Mouse (Mus musculus): ENCODE results near the gene Rnf114. TPM values are rescaled to one million over a fixed set of nuclear protein-coding genes. Genes with fewer than 3 reads are reported as not detected.

Gene Rnf114
- polyA plus RNA-seq, 1 experiment from 2014 or later = 98.7 TPM

DNA sequence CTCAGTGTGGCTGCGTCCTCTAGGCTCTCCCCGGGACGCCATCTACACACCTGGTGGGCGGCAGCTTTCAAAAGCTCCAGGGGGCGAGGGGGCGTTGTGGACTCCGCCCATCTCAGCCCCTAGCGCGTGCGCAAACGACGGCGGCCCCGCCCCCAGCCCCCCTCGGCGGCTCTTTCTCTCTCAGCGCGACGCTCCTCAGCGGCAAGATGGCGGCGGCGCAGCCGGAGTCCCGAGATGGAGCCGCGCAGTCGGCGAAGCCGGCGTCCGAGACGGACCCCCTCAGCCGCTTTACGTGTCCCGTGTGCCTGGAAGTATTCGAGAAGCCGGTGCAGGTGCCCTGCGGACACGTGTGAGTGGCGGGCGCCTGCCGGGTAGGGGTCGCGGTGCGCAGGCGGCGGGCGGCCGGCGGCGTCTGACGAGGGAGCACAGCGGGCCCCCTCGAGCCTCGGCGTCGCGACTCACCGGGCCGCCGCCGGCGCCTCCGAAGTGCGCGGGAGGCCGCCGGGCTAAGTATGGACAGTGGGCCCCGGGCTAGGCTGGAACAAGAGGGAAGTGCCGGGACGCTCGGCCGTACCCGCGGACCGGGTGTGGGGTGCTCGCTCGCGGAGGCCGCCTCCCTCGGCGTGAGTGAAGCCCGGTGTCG, 10.9 kb downstream of the Rnf114 start:
- WGBS = under 1% methylated on average over 85 of the region's 85 CpGs
- H3K4me1 ChIP-seq (ENCODE audit: insufficient read depth) = peaks cover 16% of the 10 kb centered on the region
- H3K4me3 ChIP-seq (ENCODE audit: low read depth, low read length) = peak overlapping the region; percentile 99
- ATAC-seq (ENCODE audit: insufficient read depth) = peak; percentile 85
- peak overlapping the region; percentile 79 for H3K4me2 ChIP-seq
- H3K27me3 ChIP-seq (ENCODE audit: insufficient read depth, low read length) = no peaks in the 10 kb centered on the region
- peak overlapping the region; percentile 75 for H3K27ac ChIP-seq (ENCODE audit: low read depth)
- TF ChIP-seq CTCF (IDR thresholded peaks at IDR 0.05; ENCODE audit: low read depth) = 0 out of 2 replicates have a peak, but pooled peaks have one; percentile 0
- peaks cover 36% of the 10 kb centered on the region for H3K36me3 ChIP-seq (ENCODE audit: insufficient read depth)
- no peaks in the 10 kb centered on the region for H3K9me3 ChIP-seq (ENCODE audit: low read depth, low read length)
- peak overlapping the region; percentile 90 for H3K9ac ChIP-seq
- peak; percentile 91 for DNase-seq

- Histone ChIP-seq H3K27me3 (ENCODE audit: insufficient read depth, low read length) (no peaks in the 10 kb centered on the region), H3K36me3 (ENCODE audit: insufficient read depth) (peaks cover 41% of the 10 kb centered on the region), H3K4me3 (ENCODE audit: low read depth, low read length) (peak overlapping the region; percentile 99), H3K4me2 (peak overlapping the region; percentile 79), H3K27ac (ENCODE audit: low read depth) (peak overlapping the region; percentile 75), H3K9ac (peak overlapping the region; percentile 90), H3K9me3 (ENCODE audit: low read depth, low read length) (no peaks in the 10 kb centered on the region), H3K4me1 (ENCODE audit: insufficient read depth) (peaks cover 16% of the 10 kb centered on the region)
- WGBS = under 1% methylated on average over 32 of the region's 32 CpGs
- ATAC-seq (ENCODE audit: insufficient read depth) (peak; percentile 25; the same call in 1 of the 2 replicates), DNase-seq (peak; percentile 56)
- no peak for TF ChIP-seq CTCF (IDR thresholded peaks at IDR 0.05; ENCODE audit: low read depth)
These were observed 11.5 kb downstream of the Rnf114 start for GRCm38 (mm10) chr2:167503896-167504349.

- Histone ChIP-seq H3K36me3 (ENCODE audit: insufficient read depth) (peaks cover 51% of the 10 kb centered on the region), H3K27me3 (ENCODE audit: insufficient read depth, low read length) (no peaks in the 10 kb centered on the region), H3K9me3 (ENCODE audit: low read depth, low read length) (no peaks in the 10 kb centered on the region), H3K4me2 (peak overlapping the region; percentile 79), H3K27ac (ENCODE audit: low read depth) (no peak overlapping the region), H3K4me3 (ENCODE audit: low read depth, low read length) (0 out of 2 replicates have a peak overlapping the region, but pooled peaks have one; percentile 99), H3K4me1 (ENCODE audit: insufficient read depth) (peaks cover 16% of the 10 kb centered on the region), H3K9ac (0 out of 2 replicates have a peak overlapping the region, but pooled peaks have one; percentile 90)
- TF ChIP-seq CTCF (IDR thresholded peaks at IDR 0.05; ENCODE audit: low read depth) = no peak
- WGBS = 65% methylated on average over 3 of the region's 3 CpGs
- no peak for ATAC-seq (ENCODE audit: insufficient read depth)
- DNase-seq = peak; percentile 44
These were observed 12.7 kb downstream of the Rnf114 start for GRCm38 (mm10) chr2:167505127-167505526.

- no peak for ATAC-seq (ENCODE audit: insufficient read depth)
- Histone ChIP-seq H3K4me1 (ENCODE audit: insufficient read depth) (peaks cover 16% of the 10 kb centered on the region), H3K27ac (ENCODE audit: low read depth) (no peak overlapping the region), H3K27me3 (ENCODE audit: insufficient read depth, low read length) (no peaks in the 10 kb centered on the region), H3K36me3 (ENCODE audit: insufficient read depth) (peaks cover 67% of the 10 kb centered on the region), H3K9ac (no peak overlapping the region), H3K4me3 (ENCODE audit: low read depth, low read length) (no peak overlapping the region), H3K9me3 (ENCODE audit: low read depth, low read length) (no peaks in the 10 kb centered on the region), H3K4me2 (no peak overlapping the region)
- no peak for DNase-seq
- 83% methylated on average over 10 of the region's 10 CpGs for WGBS
- TF ChIP-seq CTCF (IDR thresholded peaks at IDR 0.05; ENCODE audit: low read depth) = no peak
These were observed 14.3 kb downstream of the Rnf114 start for GRCm38 (mm10) chr2:167506546-167507260.

DNA sequence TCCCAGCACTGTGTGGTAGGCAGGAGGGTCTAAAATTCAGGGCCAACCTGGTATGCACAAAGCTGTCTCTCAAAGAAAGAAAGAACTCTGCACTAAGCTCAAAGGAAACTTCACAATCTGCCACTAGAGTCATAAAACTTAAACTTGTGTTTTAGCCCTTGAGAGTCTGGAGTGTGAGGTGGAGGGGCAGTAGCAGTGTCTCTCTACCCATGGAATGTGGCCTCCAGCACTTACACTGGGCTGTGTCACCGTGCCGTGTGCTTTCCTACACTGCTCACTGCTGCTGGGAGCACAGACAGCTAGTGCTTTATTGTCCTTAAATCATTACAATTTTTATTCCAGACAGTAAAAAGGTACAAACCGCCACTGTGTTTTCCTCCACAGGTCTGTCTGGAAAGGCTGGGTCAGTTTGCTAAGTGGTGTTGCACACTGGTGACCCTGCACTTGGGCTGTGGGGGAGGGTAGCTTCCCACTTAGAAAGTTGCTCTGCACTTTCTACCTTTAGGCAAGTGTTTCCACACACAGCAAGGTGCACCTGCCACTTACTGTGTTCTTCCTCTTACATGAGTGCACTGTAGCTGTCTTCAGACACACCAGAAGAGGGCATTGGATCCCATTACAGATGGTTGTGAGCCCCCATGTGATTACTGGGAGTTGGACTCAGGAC, 15.4 kb downstream of the Rnf114 start:
- no peaks in the 10 kb centered on the region for H3K9me3 ChIP-seq (ENCODE audit: low read depth, low read length)
- no peak overlapping the region for H3K4me3 ChIP-seq (ENCODE audit: low read depth, low read length)
- peaks cover 78% of the 10 kb centered on the region for H3K36me3 ChIP-seq (ENCODE audit: insufficient read depth)
- no peaks in the 10 kb centered on the region for H3K27me3 ChIP-seq (ENCODE audit: insufficient read depth, low read length)
- H3K9ac ChIP-seq = no peak overlapping the region
- WGBS = 77% methylated on average over 3 of the region's 3 CpGs
- no peak for ATAC-seq (ENCODE audit: insufficient read depth)
- peaks cover 12% of the 10 kb centered on the region for H3K4me1 ChIP-seq (ENCODE audit: insufficient read depth)
- no peak for TF ChIP-seq CTCF (IDR thresholded peaks at IDR 0.05; ENCODE audit: low read depth)
- H3K4me2 ChIP-seq = no peak overlapping the region
- DNase-seq = no peak
- H3K27ac ChIP-seq (ENCODE audit: low read depth) = no peak overlapping the region

DNA sequence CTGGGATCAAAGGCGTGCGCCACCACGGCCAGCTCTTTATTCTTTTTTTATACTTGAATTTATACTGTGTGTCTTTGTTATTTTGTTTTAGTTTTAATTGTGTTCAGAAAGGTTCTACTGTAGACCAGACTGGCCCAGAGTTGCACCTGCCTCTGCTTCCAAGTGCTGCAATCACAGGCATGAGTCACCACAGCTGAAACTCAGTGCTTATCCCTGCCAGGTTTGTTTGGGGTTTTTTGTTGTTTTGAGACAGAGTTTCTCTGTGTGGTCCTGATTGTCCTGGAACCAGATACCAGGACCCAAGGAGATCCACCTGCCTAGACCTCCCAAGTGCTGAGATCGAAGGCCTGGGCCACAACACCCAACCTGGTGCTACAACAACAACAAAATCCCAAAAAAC, 16.1 kb downstream of the Rnf114 start:
- Histone ChIP-seq H3K4me1 (ENCODE audit: insufficient read depth) (peaks cover 11% of the 10 kb centered on the region), H3K4me3 (ENCODE audit: low read depth, low read length) (no peak overlapping the region), H3K9me3 (ENCODE audit: low read depth, low read length) (no peaks in the 10 kb centered on the region), H3K27me3 (ENCODE audit: insufficient read depth, low read length) (no peaks in the 10 kb centered on the region), H3K9ac (no peak overlapping the region), H3K4me2 (no peak overlapping the region), H3K36me3 (ENCODE audit: insufficient read depth) (peaks cover 86% of the 10 kb centered on the region), H3K27ac (ENCODE audit: low read depth) (no peak overlapping the region)
- no peak for TF ChIP-seq CTCF (IDR thresholded peaks at IDR 0.05; ENCODE audit: low read depth)
- DNase-seq = no peak
- no peak for ATAC-seq (ENCODE audit: insufficient read depth)
- 92% methylated on average over 4 of the region's 4 CpGs for WGBS

DNA sequence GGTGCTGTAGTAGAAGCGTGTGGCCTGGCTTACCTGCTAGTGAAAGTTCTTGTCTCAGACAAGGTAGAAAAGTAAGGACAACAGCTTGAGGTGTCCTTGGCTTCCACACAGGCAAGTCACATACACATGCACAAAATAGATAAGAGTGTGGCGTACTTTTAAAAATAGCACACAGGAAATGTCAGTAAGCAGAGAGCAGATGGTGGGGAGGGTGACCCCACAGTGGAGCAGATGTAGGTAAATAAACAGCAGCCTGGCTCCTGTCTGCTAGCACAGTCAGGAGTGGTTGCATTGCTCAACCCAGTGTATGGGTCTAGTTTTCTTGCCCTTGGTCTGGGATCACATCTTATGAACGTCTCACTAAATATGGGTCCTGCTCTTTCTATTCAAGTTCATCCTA, 18.0 kb downstream of the Rnf114 start:
- no peak for TF ChIP-seq CTCF (IDR thresholded peaks at IDR 0.05; ENCODE audit: low read depth)
- 67% methylated on average over 3 of the region's 3 CpGs for WGBS
- no peak for ATAC-seq (ENCODE audit: insufficient read depth)
- H3K4me3 ChIP-seq (ENCODE audit: low read depth, low read length) = no peak overlapping the region
- H3K4me2 ChIP-seq = no peak overlapping the region
- no peaks in the 10 kb centered on the region for H3K4me1 ChIP-seq (ENCODE audit: insufficient read depth)
- DNase-seq = no peak
- H3K27me3 ChIP-seq (ENCODE audit: insufficient read depth, low read length) = no peaks in the 10 kb centered on the region
- H3K9ac ChIP-seq = no peak overlapping the region
- no peak overlapping the region for H3K27ac ChIP-seq (ENCODE audit: low read depth)
- H3K36me3 ChIP-seq (ENCODE audit: insufficient read depth) = peaks cover 98% of the 10 kb centered on the region
- no peaks in the 10 kb centered on the region for H3K9me3 ChIP-seq (ENCODE audit: low read depth, low read length)
